Mouse (Mus musculus) myocyte (in vitro differentiated cells): ENCODE measurements around the gene Zfp428.

ENCODE experiments used
- CEBPB ChIP-seq: IDR thresholded peaks from 2 replicates; pipeline ENCODE4 v1.6.1; 2011; ENCODE audit warnings: mild to moderate bottlenecking, moderate library complexity; ENCODE audit not compliant: poor library complexity, insufficient read depth, severe bottlenecking
- E2F4 ChIP-seq: IDR thresholded peaks from one replicate; pipeline ENCODE4 v1.6.1; 2011; ENCODE audit warnings: mild to moderate bottlenecking, control low read depth, moderate library complexity; ENCODE audit not compliant: insufficient read depth
- MAX ChIP-seq: IDR thresholded peaks from one replicate; pipeline ENCODE4 v1.6.1; 2011; ENCODE audit warnings: low read depth, mild to moderate bottlenecking, control low read depth
- MYOD1 ChIP-seq, 3 experiments: IDR thresholded peaks; one replicate each; pipeline ENCODE4 v1.6.1; 2011; ENCODE audit warnings: control low read depth in 2 of 3, low read depth in 2 of 3, mild to moderate bottlenecking in 2 of 3, moderate library complexity in 1 of 3; ENCODE audit not compliant: insufficient read length in 2 of 3, control insufficient read depth in 1 of 3
- MYOG ChIP-seq, 3 experiments: IDR thresholded peaks; one replicate each; pipeline ENCODE4 v1.6.1; 2011; ENCODE audit warnings: control low read depth in 2 of 3, low read depth in 2 of 3, mild to moderate bottlenecking in 2 of 3; ENCODE audit not compliant: insufficient read length in 2 of 3, control insufficient read depth in 1 of 3, insufficient read depth in 1 of 3
- POLR2A ChIP-seq: IDR thresholded peaks from one replicate; pipeline ENCODE4 v1.6.1; 2011; ENCODE audit warnings: low read depth, mild to moderate bottlenecking, control low read depth, moderate library complexity; ENCODE audit not compliant: insufficient read length
- POLR2AphosphoS2 ChIP-seq: IDR thresholded peaks from one replicate; pipeline ENCODE4 v1.6.1; 2011; ENCODE audit warnings: low read depth, control low read depth; ENCODE audit not compliant: insufficient read length
- REST ChIP-seq: IDR thresholded peaks from one replicate; pipeline ENCODE4 v1.6.1; 2011; ENCODE audit warnings: mild to moderate bottlenecking, control low read depth, moderate library complexity; ENCODE audit not compliant: insufficient read depth, insufficient read length
- SRF ChIP-seq: IDR thresholded peaks from one replicate; pipeline ENCODE4 v1.6.1; 2011; ENCODE audit warnings: low read depth; ENCODE audit not compliant: control insufficient read depth, insufficient read length
- TCF12 ChIP-seq: IDR thresholded peaks from one replicate; pipeline ENCODE4 v1.6.1; 2011; ENCODE audit warnings: mild to moderate bottlenecking, control low read depth; ENCODE audit not compliant: poor library complexity, insufficient read depth, severe bottlenecking
- USF1 ChIP-seq: IDR thresholded peaks from one replicate; pipeline ENCODE4 v1.6.1; 2011; ENCODE audit warnings: low read depth, mild to moderate bottlenecking, control low read depth, moderate library complexity

DNA sequence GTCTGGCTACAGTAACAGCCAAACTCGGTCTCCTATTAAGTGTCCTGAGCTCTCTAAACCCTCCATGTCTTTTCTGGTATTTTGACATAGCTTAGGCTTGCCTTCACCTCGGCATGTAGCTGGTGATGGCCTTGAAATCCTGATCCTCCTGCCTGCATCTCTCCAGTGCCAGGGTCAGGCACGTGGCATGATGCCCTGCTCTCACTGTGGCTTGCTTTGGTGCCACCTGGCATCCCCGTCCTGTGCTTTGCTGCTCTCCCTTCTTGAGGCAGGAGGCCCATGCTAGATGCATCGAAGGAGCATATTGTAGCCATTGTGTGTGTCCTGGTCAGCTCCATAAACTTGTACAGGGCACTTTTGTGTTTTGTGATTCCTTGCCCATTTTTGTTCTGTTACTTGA is 30.8 kb downstream of the Zfp428 start:
- TF ChIP-seq MYOG (IDR thresholded peaks at IDR 0.05; ENCODE audit: control insufficient read depth in 1 of 3, insufficient read depth in 1 of 3, insufficient read length in 2 of 3, low read depth in 2 of 3) (no peak), POLR2AphosphoS2 (peak; percentile 97), POLR2A (peak; percentile 47), TCF12 (no peak), E2F4 (no peak), MAX (no peak), USF1 (no peak), CEBPB (no peak), SRF (no peak), REST (no peak), MYOD1 (IDR thresholded peaks at IDR 0.05; ENCODE audit: control insufficient read depth in 1 of 3, insufficient read length in 2 of 3, low read depth in 2 of 3) (no peak)
